Mouse (Mus musculus): ENCODE data around the gene Lrsam1.

GRCm38 (mm10) chr2:32999752-33000151 is 38.3 kb upstream of the Lrsam1 start:
- TF ChIP-seq POLR2A (IDR thresholded peaks at IDR 0.05; ENCODE audit: borderline replicate concordance, insufficient read depth, low read length) = no peak
- TF ChIP-seq CTCF (IDR thresholded peaks at IDR 0.05; ENCODE audit: borderline replicate concordance, insufficient read depth, low read depth, low read length) = no peak

All from cerebellum, adult 2 months (tissue).